Mouse (Mus musculus) forebrain, embryonic 10.5 days (tissue): Measurements from ENCODE around the gene Uvrag. TPM values are rescaled to one million over a fixed set of nuclear protein-coding genes. Genes with fewer than 3 reads are reported as not detected.

Experiments
- DNase-seq: peaks from one replicate; pipeline ENCODE4 v3.0.0-alpha.2; 2017; ENCODE audit warnings: low spot score; ENCODE audit errors: extremely low spot score
- H3K27ac ChIP-seq: fragments of 300-500 bp; sonication (generic); 2 replicates; pipeline ENCODE4 v1.5.1; 2016; ENCODE audit warnings: mild to moderate bottlenecking
- H3K27me3 ChIP-seq: fragments of 300-500 bp; sonication (generic); 2 replicates; pipeline ENCODE4 v1.6.1; 2016; ENCODE audit warnings: mild to moderate bottlenecking; ENCODE audit not compliant: poor library complexity, severe bottlenecking
- H3K36me3 ChIP-seq: fragments of 300-500 bp; sonication (generic); replicated peaks from 2 replicates; pipeline ENCODE4 v1.6.1; 2016; ENCODE audit warnings: mild to moderate bottlenecking, moderate library complexity
- H3K4me1 ChIP-seq: fragments of 300-500 bp; sonication (generic); 2 replicates; pipeline ENCODE4 v1.6.1; 2016
- H3K4me3 ChIP-seq: fragments of 300-500 bp; sonication (generic); 2 replicates; pipeline ENCODE4 v1.5.1; 2016; ENCODE audit warnings: mild to moderate bottlenecking, moderate library complexity
- H3K9me3 ChIP-seq: fragments of 300-500 bp; sonication (generic); 2 replicates; pipeline ENCODE4 v1.6.1; 2016; ENCODE audit warnings: mild to moderate bottlenecking, moderate library complexity
- WGBS: fragments of 180-500 bp; shearing (Covaris S2); methylation state at CpG from one replicate; pipeline ENCODE4 v1.1.7; 2016; 5-methylcytosine and 5-hydroxymethylcytosine counted together
- polyA plus RNA-seq: library from polyadenylated mRNA; unstranded; fragments of >200 nt; fragmentation: Nextera tagmentation; extraction: Ambion mirVana; gene quantifications from 2 replicates; pipeline ENCODE4 v1.2.1, GENCODE M21; 2016

The Uvrag gene
- polyA plus RNA-seq, 1 experiment from 2014 or later = 9.8 TPM

DNA sequence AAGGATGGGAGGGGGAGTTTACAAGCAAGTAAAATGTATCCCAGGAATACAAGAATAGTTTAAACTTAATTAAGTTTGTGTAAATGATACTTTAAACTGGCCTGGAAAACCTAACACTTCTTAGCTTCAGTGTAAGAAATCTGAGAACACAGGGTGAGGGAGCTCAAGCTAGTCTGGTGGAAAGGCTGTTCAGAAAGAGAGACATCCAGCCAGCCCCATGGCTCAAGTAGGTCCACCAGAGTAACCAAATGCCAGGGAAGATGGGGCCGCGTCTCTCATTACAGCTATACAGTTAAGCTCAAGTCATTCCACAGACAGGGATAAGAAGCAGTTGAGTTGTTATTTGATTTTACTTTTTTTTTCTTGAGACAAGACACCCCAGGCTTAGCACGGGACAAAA lies 107.6 kb downstream of the Uvrag start:
- Histone ChIP-seq H3K27me3 (no peaks in the 10 kb centered on the region), H3K27ac (no peak overlapping the region), H3K4me1 (no peaks in the 10 kb centered on the region), H3K36me3 (peaks cover 4% of the 10 kb centered on the region; the same call in 1 of the 2 replicates), H3K9me3 (no peaks in the 10 kb centered on the region), H3K4me3 (no peak overlapping the region)
- 96% methylated on average over 3 of the region's 3 CpGs for WGBS
- no peak for DNase-seq

DNA sequence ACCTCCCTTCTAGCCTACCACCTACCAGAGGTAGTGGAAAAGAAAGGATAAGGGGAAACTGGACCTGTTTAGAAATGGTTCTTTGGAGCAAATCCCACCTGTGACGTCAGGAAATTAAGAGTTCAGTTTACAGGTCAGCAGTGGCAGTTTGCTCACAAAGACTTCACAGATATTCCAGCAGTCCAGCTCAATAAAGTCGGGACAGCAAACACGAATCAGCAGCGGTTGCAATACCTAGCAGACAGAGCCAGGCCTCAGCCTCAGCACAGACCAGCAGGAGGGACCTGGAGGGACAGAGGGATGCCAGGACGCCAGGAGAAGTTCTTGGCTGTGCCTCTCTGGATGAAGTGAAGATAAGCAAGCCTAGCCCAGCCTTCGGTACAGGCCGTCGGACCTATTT lies 108.9 kb downstream of the Uvrag start:
- Histone ChIP-seq H3K27me3 (no peaks in the 10 kb centered on the region), H3K4me1 (no peaks in the 10 kb centered on the region), H3K9me3 (no peaks in the 10 kb centered on the region), H3K27ac (no peak overlapping the region), H3K4me3 (no peak overlapping the region), H3K36me3 (peaks cover 4% of the 10 kb centered on the region; the same call in 1 of the 2 replicates)
- no peak for DNase-seq
- 94% methylated on average over 8 of the region's 8 CpGs for WGBS

DNA sequence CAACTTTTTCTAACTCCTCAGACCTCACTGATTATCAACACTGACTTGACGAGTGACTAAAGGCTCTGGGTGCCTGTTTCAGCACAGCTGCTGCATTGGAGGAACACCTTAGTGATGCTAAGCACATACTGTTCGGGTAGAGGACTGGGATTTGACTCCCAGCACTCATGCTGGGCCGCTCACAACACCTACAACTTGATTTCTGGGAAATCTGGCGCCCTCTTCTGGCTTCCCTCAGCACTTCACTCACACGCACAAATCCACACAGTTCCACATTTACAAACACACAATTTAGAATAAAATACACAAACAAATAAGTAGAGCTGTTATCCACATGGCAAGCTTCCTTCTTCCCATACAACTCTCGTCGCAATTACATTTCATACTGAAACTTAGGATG lies 112.8 kb downstream of the Uvrag start:
- Histone ChIP-seq H3K4me1 (no peaks in the 10 kb centered on the region), H3K27ac (no peak overlapping the region), H3K4me3 (no peak overlapping the region), H3K27me3 (no peaks in the 10 kb centered on the region), H3K9me3 (no peaks in the 10 kb centered on the region), H3K36me3 (peaks cover 4% of the 10 kb centered on the region; the same call in 1 of the 2 replicates)
- no peak for DNase-seq
- 85% methylated on average over 7 of the region's 7 CpGs for WGBS

DNA sequence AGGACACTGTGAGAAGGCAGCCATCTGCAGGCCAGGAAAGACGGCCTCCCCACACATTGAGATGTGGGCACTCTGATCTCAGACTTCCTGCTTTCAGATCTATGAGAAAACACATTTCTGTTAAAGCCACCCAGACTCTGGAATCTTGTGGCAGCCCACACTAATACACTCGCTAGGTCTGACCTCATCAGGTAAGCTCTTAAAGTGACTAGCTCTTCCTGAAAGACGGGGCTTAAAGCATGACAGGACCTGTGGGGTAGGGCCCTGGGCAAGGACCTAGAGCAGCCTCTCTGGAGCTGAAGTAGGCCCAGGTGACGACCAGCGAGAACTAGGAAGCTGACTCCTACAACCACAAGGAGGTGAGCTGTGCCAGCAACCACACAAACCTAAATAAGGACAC lies 113.8 kb downstream of the Uvrag start:
- Histone ChIP-seq H3K4me1 (no peaks in the 10 kb centered on the region), H3K27ac (no peak overlapping the region), H3K9me3 (no peaks in the 10 kb centered on the region), H3K4me3 (no peak overlapping the region), H3K27me3 (no peaks in the 10 kb centered on the region), H3K36me3 (peaks cover 2% of the 10 kb centered on the region; the same call in 1 of the 2 replicates)
- WGBS = 86% methylated on average over 5 of the region's 5 CpGs
- no peak for DNase-seq

DNA sequence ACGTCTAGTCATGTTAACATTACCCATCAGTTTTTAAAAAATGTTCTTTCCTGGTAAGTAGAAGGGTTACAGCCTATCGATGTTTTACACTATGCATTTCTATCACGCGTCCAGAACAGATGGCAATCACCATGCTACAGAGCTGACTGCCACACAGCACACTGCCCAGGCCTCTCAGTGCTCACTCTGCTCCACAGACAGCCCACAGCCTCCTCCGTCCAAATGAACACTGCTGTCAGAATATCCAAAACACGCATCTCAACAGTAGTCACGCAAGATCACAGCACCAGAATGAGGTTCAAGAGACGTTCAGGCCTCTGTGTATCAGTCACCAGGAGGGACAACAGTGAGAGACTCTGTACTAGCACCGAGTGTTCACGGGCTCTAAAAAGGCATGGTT lies 115.0 kb downstream of the Uvrag start:
- no peaks in the 10 kb centered on the region for H3K4me1 ChIP-seq
- H3K27me3 ChIP-seq = no peaks in the 10 kb centered on the region
- no peak for DNase-seq
- H3K9me3 ChIP-seq = no peaks in the 10 kb centered on the region
- H3K36me3 ChIP-seq = no peaks in the 10 kb centered on the region
- WGBS = 94% methylated on average over 10 of the region's 10 CpGs
- no peak overlapping the region for H3K27ac ChIP-seq
- H3K4me3 ChIP-seq = no peak overlapping the region

DNA sequence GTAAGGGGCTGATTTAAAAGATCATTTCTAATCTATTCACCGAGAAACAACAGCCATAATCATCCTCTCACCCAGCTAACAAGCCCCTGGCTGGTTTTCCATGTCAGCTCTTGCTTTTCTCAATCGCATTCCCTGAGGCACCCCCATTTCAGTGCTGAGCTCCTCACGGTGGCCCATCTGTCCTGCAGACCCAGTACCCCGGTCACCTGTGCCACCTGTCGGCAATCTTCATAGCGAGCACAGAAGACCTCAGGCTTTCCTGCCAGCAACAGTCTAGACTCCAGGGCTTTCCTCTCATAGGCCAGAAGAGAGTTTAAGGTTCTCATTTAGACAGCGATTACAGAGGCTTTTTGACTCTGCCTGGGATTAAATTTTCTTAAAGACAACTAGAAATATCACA lies 115.7 kb downstream of the Uvrag start:
- DNase-seq = no peak
- H3K9me3 ChIP-seq = no peaks in the 10 kb centered on the region
- no peaks in the 10 kb centered on the region for H3K4me1 ChIP-seq
- H3K4me3 ChIP-seq = no peak overlapping the region
- no peak overlapping the region for H3K27ac ChIP-seq
- no peaks in the 10 kb centered on the region for H3K27me3 ChIP-seq
- 92% methylated on average over 7 of the region's 7 CpGs for WGBS
- no peaks in the 10 kb centered on the region for H3K36me3 ChIP-seq

DNA sequence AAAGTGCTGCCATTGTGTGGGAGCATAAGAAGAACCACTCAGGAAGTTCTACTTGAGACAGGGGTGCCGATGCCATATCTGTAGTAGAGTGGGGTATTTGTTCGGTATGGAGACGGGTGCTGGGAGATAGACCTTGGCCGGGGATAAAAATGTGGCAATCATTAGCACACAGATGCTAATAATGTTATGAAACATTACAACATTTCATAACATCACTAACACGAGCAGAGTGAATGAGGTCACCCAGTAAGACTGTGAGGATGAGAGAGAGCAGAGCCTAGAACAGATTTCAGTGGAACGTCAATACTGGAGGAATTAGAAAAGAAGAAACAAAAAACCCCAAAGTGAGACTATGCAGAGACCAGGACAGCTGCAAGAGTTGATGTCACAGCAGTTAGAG lies 116.2 kb downstream of the Uvrag start:
- Histone ChIP-seq H3K27me3 (no peaks in the 10 kb centered on the region), H3K36me3 (no peaks in the 10 kb centered on the region), H3K4me1 (no peaks in the 10 kb centered on the region), H3K4me3 (no peak overlapping the region), H3K9me3 (no peaks in the 10 kb centered on the region), H3K27ac (no peak overlapping the region)
- 91% methylated on average over 6 of the region's 6 CpGs for WGBS
- DNase-seq = no peak

DNA sequence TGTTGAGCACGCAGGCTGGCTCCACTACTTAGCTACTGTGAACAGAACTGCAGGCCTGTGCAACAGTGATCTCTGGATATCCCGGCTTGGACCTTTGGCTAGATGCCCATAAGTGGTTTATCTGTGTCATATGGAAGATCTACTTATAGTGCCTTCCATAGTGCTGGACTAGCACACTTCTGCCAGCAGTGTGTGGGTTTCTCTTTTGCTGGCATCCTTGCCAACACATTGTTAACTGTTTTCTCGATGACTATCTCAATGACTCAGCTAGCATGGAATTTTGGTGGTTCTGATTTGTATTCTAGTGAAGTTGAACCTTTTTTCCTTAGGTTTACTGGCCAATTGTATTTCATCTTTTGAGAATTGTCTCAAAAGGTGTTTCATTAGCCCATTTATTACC lies 117.0 kb downstream of the Uvrag start:
- Histone ChIP-seq H3K36me3 (no peaks in the 10 kb centered on the region), H3K4me1 (no peaks in the 10 kb centered on the region), H3K27ac (no peak overlapping the region), H3K4me3 (no peak overlapping the region), H3K27me3 (no peaks in the 10 kb centered on the region), H3K9me3 (no peaks in the 10 kb centered on the region)
- 89% methylated on average over 3 of the region's 3 CpGs for WGBS
- DNase-seq = no peak

DNA sequence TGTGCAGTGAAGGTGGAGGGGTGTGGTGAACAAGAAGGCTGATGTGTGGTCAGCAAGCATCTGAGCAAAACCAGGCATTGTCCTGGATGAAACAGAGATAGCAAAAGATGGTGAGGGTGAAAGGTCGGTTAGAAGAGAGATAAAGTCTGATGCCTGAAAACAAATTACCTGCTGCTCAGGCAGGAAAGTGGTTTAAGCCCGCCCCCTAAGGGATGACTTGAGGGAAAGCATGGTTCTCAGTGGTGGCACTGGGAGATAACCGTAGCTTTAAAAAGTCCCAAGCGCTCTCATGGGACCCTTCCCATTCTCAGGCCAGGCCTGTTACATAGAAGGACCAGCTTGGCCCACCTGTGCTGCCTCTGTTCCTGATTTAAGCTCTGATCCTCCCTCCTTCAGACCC lies 119.7 kb downstream of the Uvrag start:
- H3K27me3 ChIP-seq = no peaks in the 10 kb centered on the region
- no peak overlapping the region for H3K4me3 ChIP-seq
- no peaks in the 10 kb centered on the region for H3K36me3 ChIP-seq
- no peak overlapping the region for H3K27ac ChIP-seq
- H3K9me3 ChIP-seq = no peaks in the 10 kb centered on the region
- 51% methylated on average over 4 of the region's 4 CpGs for WGBS
- H3K4me1 ChIP-seq = no peaks in the 10 kb centered on the region
- DNase-seq = no peak

DNA sequence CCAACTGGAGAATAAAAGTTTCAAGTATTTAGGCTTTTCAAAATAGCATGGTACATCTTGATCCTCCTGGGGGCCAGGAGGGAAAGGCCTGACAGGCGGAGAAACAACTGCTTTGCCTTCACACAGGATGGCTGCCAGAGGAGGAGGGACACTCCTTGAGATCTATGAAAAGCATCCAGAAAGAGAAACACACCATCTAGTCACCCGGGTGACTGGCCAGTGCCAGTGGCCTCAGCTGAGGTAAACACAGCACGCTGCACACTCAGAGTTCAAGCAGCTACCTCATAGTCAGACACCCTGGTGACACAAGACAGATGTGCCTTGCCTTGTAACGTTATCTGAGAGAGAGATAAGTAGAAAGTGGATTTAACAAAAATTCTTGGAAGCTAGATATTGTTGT lies 120.6 kb downstream of the Uvrag start:
- WGBS = 84% methylated on average over 4 of the region's 4 CpGs
- Histone ChIP-seq H3K36me3 (no peaks in the 10 kb centered on the region), H3K4me3 (no peak overlapping the region), H3K4me1 (0 out of 2 replicates have a peak, but pooled peaks cover 2% of the 10 kb centered on the region), H3K27ac (no peak overlapping the region), H3K27me3 (no peaks in the 10 kb centered on the region), H3K9me3 (no peaks in the 10 kb centered on the region)
- DNase-seq = no peak

DNA sequence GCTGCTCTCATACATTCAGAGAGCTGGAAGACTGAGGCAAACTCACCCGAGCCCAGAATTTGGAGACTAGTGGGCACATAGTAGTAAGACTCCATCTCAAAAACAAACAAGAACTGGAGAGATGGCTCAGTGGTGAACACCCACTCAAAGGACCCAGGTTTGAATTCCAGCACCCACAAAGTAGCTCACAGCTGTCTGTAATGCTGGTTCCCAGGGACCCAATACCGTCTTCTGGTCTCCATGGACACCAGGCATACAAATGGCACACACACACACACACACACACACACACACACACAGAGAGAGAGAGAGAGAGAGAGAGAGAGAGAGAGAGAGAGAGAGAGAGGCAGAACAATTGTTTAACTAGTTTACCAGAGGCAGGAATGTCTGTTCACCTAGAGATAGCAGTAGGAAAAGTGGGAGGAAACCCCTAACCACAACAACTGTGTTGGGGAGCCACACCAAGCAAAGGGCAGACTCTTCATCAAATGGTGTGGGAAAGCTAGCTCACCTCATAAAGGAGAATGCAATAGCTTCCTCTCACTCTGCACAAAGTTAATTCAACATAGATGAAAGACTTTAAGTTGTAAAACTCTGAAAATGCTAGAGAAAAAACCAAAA lies 123.6 kb downstream of the Uvrag start:
- Histone ChIP-seq H3K9me3 (no peaks in the 10 kb centered on the region), H3K4me1 (0 out of 2 replicates have a peak, but pooled peaks cover 3% of the 10 kb centered on the region), H3K27me3 (no peaks in the 10 kb centered on the region), H3K27ac (no peak overlapping the region), H3K4me3 (no peak overlapping the region), H3K36me3 (no peaks in the 10 kb centered on the region)
- WGBS = 87% methylated on average over 2 of the region's 2 CpGs
- no peak for DNase-seq

DNA sequence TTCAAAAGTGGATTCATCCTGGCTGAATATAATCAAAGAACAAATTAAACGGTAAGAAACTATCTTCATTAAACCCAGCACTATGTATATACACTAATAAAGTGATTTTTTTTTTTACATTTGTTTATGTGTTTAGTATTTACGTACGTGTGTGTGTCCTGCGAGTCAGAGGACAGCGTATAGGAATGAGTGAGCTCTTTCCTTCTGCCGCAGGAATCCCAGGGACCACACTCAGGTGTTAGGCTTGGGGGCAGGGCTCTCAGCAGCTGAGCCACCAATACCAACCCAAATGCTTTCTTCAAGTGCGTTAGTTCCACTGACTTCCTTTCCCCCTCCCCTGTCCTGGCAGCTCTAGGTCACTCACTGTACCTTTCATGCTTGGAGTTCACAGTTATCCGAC lies 125.0 kb downstream of the Uvrag start:
- Histone ChIP-seq H3K36me3 (no peaks in the 10 kb centered on the region), H3K27me3 (no peaks in the 10 kb centered on the region), H3K4me3 (no peak overlapping the region), H3K4me1 (0 out of 2 replicates have a peak, but pooled peaks cover 3% of the 10 kb centered on the region), H3K27ac (no peak overlapping the region), H3K9me3 (no peaks in the 10 kb centered on the region)
- WGBS = 83% methylated on average over 8 of the region's 8 CpGs
- DNase-seq = no peak

DNA sequence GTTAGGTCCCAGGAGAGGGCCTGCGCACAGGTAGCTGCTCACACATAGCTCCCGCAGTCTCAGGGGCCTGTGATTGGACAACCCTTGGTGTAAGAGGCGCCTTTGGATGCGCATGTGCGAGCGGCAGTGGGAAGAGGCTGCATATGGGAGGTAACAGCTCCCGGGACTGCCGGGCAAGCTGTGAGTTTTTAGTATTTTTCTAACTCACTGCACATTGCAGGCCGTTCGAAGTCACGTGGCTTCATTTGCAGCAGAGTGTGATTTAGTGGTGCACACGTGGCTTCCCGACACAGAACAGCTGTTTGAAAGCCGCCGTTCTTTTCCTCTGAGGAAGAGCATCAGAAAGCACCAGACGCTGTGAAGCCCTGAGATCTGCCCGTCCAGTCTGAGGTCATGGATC lies 125.5 kb downstream of the Uvrag start:
- Histone ChIP-seq H3K4me1 (0 out of 2 replicates have a peak, but pooled peaks cover 3% of the 10 kb centered on the region), H3K36me3 (no peaks in the 10 kb centered on the region), H3K4me3 (no peak overlapping the region), H3K9me3 (no peaks in the 10 kb centered on the region), H3K27ac (no peak overlapping the region), H3K27me3 (no peaks in the 10 kb centered on the region)
- no peak for DNase-seq
- 89% methylated on average over 17 of the region's 17 CpGs for WGBS

DNA sequence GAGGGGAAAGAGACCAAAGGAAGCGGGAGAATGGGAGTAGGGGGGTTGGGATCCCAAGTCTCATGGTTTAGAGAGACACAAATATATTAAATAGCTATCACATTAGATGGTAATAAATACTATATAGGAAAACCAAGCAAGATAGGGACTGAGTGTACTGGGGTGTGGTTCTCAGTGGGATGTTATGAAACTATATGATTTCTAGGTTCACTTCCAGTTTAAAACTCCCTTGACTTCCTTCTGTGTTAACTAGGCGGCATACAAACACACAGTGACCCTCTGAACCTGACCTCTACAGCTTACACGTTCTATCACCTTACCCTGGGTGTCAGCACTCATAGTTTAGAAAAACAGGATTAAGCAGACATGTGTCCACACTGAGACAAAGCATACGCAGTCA lies 126.3 kb downstream of the Uvrag start:
- 77% methylated on average over 4 of the region's 4 CpGs for WGBS
- H3K4me1 ChIP-seq = 0 out of 2 replicates have a peak, but pooled peaks cover 3% of the 10 kb centered on the region

More for the DNA sequence above, 126.3 kb downstream of the Uvrag start:
- H3K9me3 ChIP-seq = no peaks in the 10 kb centered on the region
- no peak for DNase-seq
- H3K27me3 ChIP-seq = no peaks in the 10 kb centered on the region
- H3K36me3 ChIP-seq = no peaks in the 10 kb centered on the region
- H3K4me3 ChIP-seq = no peak overlapping the region
- no peak overlapping the region for H3K27ac ChIP-seq
